30 mouse cellular contexts compared by ENCODE assay signal in the genomic region with DNA sequence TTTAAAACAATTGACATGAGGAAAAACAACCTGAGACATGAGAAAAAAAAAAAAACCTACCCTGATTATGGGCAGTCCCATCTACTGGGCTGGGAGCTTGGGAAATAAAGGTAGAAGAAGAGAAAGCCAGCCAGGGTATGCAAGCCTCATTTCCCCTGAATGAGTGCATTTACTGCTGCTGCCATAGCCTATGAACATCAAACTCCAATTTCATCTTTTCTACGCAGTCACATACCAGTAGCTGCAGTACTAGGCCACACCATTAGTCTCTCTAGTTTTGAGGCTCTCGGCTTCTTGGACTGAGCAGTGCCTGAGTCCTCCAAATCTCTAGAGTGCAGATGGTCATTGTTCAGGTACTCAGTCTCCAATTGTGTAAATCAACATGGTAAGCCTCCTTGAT.
"Had no signal": no experiment of that assay in that cellular context is flagged by ENCODE, and none has a peak within 500 bp of the region (broad histone marks: within the 10 kb centered on the region; RNA-seq: fewer than 3 reads in every experiment).

No protein-coding gene starts in this region.

- H3K4me3 ChIP-seq: left cerebral cortex, adult 2 months; limb, embryonic 10.5 days; limb, embryonic 12.5 days; limb, embryonic 13.5 days; limb, embryonic 15.5 days; liver, embryonic 12.5 days; liver, embryonic 13.5 days; liver, embryonic 15.5 days; lung, embryonic 15.5 days; megakaryocyte, embryonic 14.5 days; midbrain, embryonic 10.5 days; midbrain, embryonic 12.5 days; midbrain, embryonic 13.5 days; midbrain, embryonic 15.5 days; myocyte had no signal

- H3K4me1 ChIP-seq: limb, embryonic 12.5 days; limb, embryonic 13.5 days; liver, embryonic 13.5 days; liver, embryonic 15.5 days; lung, embryonic 15.5 days; midbrain, embryonic 15.5 days had no signal

- DNase-seq: left cerebral cortex, postnatal 4 days; liver; liver, embryonic 13.5 days; liver, postnatal 0 days; lung, adult 18-20 months; lung, adult 2 months; lung, embryonic 14.5 days; lung, postnatal 10 days; lung, postnatal 14 days; lung, postnatal 36 days; lung, postnatal 4 days; midbrain, embryonic 14.5 days had no signal

- H3K36me3 ChIP-seq: limb, embryonic 10.5 days; limb, embryonic 12.5 days; limb, embryonic 13.5 days; limb, embryonic 15.5 days; liver, embryonic 12.5 days; liver, embryonic 13.5 days; liver, embryonic 15.5 days; lung, embryonic 15.5 days; midbrain, embryonic 10.5 days; midbrain, embryonic 12.5 days; midbrain, embryonic 13.5 days; midbrain, embryonic 15.5 days had no signal

- ATAC-seq: liver, embryonic 12.5 days; liver, postnatal 0 days; lung, postnatal 0 days; midbrain, embryonic 13.5 days; midbrain, embryonic 15.5 days had no signal

- H3K9me3 ChIP-seq: limb, embryonic 10.5 days; limb, embryonic 12.5 days; limb, embryonic 13.5 days; limb, embryonic 15.5 days; liver, embryonic 12.5 days; liver, embryonic 13.5 days; liver, embryonic 15.5 days; lung, embryonic 15.5 days; megakaryocyte, embryonic 14.5 days; midbrain, embryonic 10.5 days; midbrain, embryonic 12.5 days; midbrain, embryonic 13.5 days; midbrain, embryonic 15.5 days had no signal

- H3K27ac ChIP-seq: left cerebral cortex, adult 2 months; limb, embryonic 10.5 days; limb, embryonic 12.5 days; limb, embryonic 13.5 days; limb, embryonic 15.5 days; liver, embryonic 12.5 days; liver, embryonic 13.5 days; liver, embryonic 14.5 days; liver, embryonic 15.5 days; lung, embryonic 15.5 days; macrophage; midbrain, embryonic 10.5 days; midbrain, embryonic 12.5 days; midbrain, embryonic 13.5 days; midbrain, embryonic 15.5 days had no signal

- H3K4me2 ChIP-seq: limb, embryonic 12.5 days; limb, embryonic 13.5 days; limb, embryonic 15.5 days; liver, embryonic 11.5 days; liver, embryonic 12.5 days; liver, embryonic 13.5 days; liver, embryonic 15.5 days; lung, embryonic 14.5 days; lung, embryonic 15.5 days; midbrain, embryonic 12.5 days; midbrain, embryonic 13.5 days; midbrain, embryonic 15.5 days had no signal

- H3K27me3 ChIP-seq: limb, embryonic 12.5 days; limb, embryonic 13.5 days; limb, embryonic 15.5 days; lung, embryonic 15.5 days; midbrain, embryonic 12.5 days; midbrain, embryonic 13.5 days; midbrain, embryonic 15.5 days had no signal

- H3K9ac ChIP-seq: limb, embryonic 12.5 days; limb, embryonic 13.5 days; limb, embryonic 15.5 days; liver, embryonic 12.5 days; liver, embryonic 13.5 days; liver, embryonic 14.5 days; liver, embryonic 15.5 days; liver, postnatal 0 days; lung, embryonic 14.5 days; lung, embryonic 15.5 days; midbrain, embryonic 12.5 days; midbrain, embryonic 13.5 days; midbrain, embryonic 15.5 days had no signal
